Mouse (Mus musculus) liver, postnatal 0 days (tissue): ENCODE measurements around the gene Ankrd6.

ENCODE experiments used
- CTCF ChIP-seq: sonication (generic); IDR thresholded peaks from 2 replicates; pipeline ENCODE4 v1.5.1; 2016; ENCODE audit warnings: antibody characterized with exemption, low read depth
- EP300 ChIP-seq: IDR thresholded peaks from 2 replicates; pipeline ENCODE4 v1.6.1; 2016; ENCODE audit warnings: antibody characterized with exemption, low read depth, mild to moderate bottlenecking

DNA sequence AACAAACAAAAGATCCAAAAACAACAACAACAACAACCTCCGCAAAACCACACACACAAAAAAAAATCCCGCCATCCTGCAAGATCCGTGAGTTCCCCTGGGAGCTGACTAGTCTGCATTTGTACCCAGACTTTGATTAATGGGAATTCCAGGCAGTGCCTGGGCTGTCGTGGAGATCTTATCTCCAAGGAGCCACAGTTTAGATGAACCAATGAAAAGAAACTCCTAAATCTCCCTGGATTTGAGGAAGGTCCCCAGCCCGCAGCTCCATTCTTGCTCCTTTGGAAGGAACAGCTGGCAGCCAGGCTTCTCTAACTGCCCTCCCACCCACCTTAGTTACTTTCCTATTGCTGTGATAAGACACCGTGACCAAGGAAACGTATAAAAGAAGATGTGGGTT, 2.0 kb upstream of the Ankrd6 start:
- TF ChIP-seq CTCF (no peak), EP300 (no peak)
